Mouse (Mus musculus) erythroblast, embryonic 14.5 days (primary cell): ENCODE data around the gene Grin3b.

ENCODE experiments used
- GATA1 ChIP-seq: IDR thresholded peaks from 2 replicates; pipeline ENCODE4 v1.6.1; 2012; ENCODE audit warnings: low read length, inconsistent platforms, mixed read lengths
- TAL1 ChIP-seq: IDR thresholded peaks from 3 replicates; pipeline ENCODE4 v1.6.1; 2012; ENCODE audit warnings: low read length, inconsistent platforms, mixed read lengths

- TF ChIP-seq GATA1 (no peak), TAL1 (no peak)
Observed at GRCm38 (mm10) chr10:80017771-80018170, 47.3 kb downstream of the Grin3b start.
